Mouse (Mus musculus): ENCODE data around the gene Adamts16.

Adamts16 gene

DNA sequence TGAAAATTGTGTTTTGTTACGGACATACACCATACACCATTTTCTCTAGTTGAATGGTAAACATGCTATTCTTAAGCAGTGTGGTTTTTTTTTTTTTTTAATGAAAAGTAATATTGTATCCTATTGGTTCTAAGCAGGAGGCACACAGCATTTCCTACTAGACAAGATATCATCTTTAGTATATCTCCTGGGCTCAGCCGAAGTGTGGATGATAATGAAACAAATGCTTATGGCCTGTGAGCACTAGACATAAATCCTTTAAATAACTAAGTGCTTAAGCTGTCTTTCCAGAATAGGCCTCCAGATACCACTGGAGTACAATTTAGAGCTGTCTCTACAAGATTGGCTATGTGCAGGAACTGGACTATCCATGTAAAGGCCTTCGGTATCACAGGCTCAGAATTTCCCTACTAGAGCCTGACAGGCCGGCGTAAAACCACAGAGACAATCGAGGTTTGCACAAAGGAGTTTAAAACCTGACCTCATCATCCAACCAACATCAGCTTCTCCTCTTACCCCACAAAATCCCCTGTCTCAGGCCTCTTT lies 8.9 kb downstream of the Adamts16 start:
- no peak for DNase-seq

DNA sequence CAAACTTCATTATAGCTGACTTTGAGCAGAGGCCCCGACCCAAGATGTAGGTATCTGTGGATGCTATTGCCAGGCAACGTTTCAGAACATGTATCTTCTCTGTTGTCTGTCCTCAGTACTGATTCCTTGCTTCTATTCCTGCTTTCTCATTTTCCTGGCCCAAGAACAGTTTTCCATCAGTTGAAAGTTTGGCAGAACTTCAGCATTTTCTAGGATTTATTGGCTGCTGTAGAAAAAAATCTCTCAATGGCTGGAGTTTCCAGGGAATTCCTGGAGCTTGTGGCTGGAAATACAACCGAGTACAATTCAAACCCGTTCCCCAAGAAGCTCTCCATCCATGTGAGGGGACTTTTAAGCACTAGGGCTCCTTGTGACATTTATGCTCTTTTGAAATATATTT lies 10.6 kb downstream of the Adamts16 start:
- DNase-seq: no peak

DNA sequence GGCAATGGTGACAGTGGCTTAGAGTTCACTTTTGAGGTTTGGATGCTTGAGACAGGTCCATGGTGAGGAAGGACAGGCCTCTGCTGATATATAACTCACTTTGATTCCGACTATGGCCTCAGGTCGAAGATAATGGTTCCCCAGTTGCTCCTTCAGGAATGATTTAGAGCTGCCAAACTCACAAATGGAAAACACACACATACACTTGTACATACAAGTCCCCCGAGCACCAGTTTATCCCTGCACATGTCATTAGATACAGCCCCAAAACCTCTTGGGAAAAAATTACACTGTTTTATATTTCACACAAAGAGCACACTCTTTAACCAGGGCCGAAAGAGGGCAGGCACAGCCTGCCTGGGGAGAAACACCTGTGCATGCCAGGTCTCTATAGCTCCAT lies 14.1 kb downstream of the Adamts16 start:
- no peak for DNase-seq

DNA sequence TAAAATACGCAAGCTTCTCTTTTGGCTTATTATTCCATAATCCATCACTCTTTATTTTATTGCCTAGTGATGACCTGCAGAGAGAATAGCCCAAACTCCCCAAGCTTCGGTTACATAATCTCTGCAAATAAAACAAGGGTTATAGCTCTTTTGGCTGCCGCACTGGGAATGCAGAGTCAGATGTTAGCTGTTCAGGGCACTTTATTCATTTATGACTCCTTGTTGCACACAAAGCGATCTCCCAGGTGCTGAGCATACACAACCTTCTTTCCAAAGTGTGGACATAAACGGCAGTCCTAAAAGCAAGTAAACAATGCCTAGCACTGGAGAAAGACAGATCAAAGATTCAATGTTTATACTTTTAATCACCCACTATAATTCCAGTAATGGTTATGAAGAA lies 16.3 kb downstream of the Adamts16 start:
- no peak for DNase-seq

DNA sequence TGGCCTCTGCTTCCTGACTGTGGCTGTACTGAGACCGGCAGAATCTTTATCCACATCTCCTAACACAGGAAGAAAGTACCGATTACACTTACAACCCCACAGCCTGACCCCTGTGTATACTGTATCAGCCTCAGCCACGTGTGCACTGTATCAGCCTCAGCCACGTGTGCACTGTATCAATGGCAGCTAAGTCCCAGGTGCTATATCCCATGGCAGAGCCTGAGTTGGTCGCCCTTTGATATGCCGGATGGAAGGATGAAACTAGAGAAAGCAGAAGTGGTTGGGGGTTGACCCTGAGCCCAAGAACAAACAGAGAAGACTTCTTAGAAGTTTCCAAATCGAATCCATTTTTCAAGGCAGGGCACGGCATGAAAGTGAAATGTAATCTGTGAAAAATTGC lies 17.9 kb downstream of the Adamts16 start:
- no peak for DNase-seq

DNA sequence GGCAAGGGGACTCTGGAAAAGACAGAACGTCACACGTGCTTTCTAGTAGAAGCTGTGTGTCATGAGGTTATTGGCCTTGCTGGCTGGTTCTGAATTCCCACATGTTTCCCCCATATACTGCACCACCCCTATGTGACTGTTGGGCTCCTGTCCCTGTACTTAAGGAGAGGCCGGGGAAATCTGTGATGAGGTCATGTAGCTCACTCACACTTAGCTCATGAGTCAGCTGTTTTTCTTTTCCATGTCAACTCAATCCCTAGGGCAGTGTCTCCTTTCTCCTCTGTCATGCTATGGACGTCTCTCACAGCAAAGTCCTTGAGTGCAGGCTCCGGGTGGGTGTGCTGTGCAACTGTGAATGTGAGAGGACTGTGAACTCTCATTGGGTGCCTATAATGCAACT lies 22.6 kb downstream of the Adamts16 start:
- no peak for DNase-seq

DNA sequence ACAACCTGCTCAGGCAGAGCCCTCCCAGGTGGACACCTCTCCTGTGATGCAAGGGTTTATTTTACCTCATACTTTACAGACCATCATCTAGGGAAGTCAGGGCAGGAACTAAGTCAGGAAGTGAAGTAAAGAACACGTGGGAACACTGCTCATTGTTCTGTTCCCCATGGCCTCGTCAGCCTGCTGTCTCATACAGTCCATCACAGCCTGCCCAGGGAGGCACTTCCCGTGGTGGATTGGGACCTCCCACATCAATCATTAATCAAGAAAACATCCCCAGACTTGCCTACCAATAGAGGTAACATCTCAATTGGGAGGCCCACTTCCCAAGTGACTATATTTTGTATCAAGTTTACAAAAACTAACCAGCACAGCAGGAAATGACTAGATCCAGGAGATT lies 27.2 kb downstream of the Adamts16 start:
- no peak for DNase-seq

DNA sequence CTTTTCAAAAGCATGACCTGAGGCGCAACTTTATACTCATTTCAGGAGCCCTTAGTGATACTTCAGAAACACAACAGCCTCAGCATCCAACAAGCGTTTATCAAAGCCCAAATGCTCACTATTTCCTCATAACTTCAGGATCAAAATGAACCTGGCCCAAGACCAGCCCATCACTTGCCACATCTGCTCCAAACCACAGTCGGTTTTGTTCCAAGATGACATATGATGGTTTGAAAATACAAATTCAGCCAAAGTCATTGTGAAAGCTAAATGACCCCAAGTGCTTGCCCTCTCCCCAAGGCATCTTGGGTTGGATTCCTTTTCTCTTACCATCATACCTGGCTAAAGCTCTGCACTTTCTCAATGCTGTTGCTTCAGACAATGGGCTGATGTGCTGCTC lies 36.1 kb downstream of the Adamts16 start:
- DNase-seq: no peak

DNA sequence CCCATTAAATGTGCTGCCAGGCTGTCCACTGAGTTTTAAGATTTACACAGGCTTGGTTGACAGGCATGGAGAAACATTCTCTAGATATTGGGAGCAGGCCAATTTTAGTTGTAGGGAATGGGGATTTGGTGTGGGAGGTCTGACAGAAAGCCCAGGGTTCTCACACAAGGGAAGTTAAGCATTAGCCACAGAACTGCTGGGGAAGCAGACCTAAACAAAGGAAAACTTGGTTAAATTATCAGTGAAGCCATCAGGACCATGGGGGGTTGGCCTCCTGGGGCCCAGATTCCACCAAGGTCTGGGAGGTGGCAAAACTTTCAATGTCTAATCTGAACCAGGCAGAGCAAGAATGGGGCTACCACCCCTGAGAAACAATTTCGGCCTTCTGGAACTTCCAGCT lies 38.8 kb downstream of the Adamts16 start:
- no peak for DNase-seq

DNA sequence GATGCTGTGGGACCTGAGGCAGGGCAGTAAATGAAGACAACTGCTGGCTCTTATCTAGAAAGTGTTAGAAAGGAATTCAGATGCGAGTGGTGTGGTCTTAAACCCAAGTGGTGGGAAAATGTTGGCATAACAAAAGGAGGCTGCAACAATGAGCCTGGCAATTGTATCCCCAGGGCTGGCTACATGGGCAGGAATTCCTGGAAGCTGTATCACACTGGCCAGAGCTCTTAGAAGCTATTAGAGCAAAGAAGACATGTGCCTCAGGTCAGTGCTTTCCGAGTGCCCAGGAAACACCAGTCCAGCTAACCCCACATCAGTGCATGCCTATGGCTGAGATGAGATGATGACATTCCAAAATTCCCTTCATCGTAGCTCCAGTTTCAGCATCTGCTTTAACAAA lies 42.3 kb downstream of the Adamts16 start:
- DNase-seq: no peak

DNA sequence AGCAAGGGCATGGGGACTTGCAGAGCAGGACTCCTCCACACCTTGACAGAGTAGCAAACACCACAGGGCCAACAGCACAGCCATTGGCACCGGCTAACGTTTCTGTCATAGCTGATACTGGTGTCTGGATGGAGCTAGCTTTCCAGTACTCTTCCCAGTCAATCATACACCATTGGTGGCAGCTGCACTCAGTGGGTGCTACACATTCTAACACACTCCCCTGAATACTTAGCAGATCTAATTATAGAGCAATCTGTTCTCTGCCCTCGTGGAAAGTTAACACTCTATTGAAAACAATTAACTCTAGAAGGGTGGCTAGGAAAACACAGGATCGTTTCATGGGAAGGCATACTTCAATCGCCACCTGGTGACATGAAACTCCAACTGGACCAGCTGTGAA lies 43.2 kb downstream of the Adamts16 start:
- DNase-seq: peak; percentile 43

DNA sequence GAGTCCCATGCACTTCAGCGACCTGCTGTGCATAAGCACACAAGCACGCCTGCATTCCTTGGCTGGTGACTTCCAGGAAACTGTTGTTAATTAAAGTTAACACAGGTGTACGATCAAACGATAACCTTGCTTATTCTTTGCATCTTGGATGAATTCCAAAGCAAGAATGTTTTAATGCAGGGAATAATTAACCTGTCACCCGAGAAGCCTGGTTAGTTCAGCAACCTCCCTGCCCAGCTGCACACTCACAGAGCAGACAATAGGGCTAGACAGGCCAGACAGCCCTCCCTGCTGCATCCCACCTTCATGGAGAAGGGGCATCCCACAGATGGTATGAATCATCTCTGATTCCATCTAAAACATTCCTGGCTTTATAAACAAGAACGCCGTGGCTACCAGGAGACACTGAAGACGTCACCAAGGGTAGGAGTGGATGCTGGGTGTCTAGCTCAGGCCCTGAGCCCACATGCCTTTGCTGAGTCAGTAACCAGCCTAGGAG lies 47.5 kb downstream of the Adamts16 start:
- DNase-seq: peak; percentile 58

DNA sequence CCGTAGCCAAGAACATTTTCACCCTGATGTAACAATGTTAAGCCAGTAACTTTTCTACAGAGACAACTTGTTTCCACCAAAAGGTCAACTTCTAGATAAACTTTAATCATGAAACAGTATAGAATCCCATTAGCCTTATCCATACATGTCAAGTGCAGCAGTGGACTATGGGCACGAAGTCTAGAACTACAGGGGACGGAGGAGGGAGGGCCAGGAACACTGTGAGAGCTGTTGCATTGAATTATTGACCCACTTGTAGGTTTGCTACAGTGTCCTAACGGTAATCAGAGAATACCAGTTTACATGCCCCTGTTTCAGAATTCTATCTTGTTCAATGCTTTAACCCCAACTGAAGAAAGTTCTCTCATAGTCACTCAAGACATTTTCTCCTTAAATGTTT lies 48.0 kb downstream of the Adamts16 start:
- no peak for DNase-seq

DNA sequence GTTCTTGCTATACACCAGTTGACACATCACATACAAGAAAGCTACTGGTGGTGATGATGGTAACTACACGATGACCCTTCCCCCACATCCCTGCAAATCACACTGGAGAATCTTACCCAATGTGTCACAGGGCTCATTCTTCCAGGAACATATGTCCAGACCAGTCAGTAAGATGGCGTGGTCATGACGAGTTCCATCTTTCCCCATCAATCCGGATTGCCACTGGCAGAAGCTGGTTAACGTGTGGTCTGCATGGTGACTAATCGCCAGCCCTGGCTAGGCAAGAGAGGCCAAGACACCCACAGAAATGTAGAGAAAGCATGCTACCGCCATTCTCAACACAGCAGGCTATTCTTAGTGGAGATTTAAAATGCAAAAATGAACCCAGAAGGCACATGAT lies 48.7 kb downstream of the Adamts16 start:
- DNase-seq: no peak

DNA sequence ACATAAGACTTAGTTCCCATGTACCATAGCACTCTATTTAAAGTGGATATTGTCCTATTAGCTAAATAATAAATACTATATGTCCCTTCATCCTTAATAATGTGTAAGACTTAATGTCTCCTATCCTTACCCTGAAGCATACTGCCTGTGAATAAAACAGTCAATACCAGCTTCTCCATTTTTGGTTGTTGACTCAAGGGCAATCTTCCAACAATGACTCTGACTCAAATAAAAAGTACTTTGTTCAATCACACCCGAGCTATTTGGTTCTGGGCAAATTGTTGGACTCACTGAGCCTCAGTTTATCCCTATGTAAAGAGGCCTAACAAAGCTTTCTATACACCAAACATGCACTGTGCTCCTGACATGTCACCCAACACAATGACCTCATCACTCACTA lies 51.8 kb downstream of the Adamts16 start:
- DNase-seq: no peak

DNA sequence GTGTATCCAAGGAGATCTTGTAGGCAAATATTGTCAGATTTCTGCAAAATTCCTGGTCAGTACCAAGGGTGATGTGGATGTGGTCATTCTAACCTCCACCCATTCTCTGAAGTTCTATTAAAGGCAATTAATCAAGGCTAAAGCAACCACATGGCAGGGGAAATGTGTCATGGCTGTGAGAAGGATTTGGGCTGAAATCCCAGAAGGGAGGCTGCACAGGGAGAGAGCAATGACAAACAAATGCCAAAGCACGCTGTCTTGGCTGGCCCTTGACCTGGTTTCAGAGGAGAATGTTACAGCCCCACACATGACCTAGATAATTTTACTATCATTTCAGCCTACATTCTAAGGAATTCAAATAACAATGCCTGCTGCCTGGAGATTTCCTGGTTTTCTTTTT lies 52.6 kb downstream of the Adamts16 start:
- no peak for DNase-seq

DNA sequence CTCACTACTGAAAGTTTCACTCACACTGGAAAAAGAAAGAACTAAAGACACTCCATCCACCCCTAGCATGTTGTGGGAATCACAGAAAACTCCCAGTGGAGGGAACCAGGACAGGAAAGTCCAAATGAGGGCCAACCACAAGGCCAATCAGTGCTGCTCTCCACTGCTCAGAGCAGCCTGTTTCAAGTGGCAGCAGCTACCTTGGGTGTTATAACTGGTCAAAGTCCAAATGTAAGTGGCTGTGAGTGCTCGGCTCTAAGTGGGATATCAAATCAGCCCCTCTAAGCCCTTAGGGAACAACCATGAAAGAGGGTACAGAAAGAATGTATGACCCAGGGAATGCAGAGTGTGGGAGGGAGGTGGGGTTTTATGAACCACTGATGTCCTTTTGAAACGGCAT lies 56.5 kb downstream of the Adamts16 start:
- DNase-seq: no peak

DNA sequence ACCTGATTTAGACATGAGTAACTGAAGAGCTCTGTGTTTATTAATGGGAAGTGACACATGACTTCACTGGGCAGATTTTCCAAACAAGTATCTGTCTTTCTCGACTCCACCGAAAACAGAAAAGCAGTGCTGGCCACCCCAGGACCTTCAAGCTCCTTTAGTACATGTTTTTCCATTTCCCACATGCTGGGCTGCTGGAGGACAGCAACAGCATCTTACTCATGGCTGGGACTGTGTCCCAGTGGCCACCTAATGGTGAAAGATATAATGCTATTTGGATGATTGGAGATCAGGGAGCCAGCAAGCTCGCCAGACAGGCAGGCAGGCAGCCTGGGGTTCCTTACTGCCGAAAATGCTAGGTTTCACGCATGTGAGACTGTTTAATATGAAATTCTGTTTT lies 57.5 kb downstream of the Adamts16 start:
- no peak for DNase-seq

DNA sequence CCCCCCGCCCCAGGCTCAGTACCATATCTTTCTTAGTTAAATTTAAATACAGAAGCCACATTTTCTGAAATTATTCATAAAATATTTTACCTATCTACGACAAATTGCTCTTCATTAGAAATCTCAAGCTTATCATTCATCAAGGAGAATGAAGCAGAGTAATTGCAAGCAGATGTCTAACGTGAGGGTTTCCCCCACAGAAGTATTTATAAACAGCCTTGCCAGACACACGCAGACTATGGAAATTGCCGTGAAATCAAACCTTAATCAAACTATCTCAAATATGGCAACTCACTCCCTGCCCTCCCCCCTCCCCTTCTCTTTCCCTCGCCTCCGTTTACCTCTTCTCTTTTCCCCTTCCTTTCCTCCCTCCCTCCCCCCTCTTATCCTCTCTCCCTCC lies 61.8 kb downstream of the Adamts16 start:
- DNase-seq: no peak

DNA sequence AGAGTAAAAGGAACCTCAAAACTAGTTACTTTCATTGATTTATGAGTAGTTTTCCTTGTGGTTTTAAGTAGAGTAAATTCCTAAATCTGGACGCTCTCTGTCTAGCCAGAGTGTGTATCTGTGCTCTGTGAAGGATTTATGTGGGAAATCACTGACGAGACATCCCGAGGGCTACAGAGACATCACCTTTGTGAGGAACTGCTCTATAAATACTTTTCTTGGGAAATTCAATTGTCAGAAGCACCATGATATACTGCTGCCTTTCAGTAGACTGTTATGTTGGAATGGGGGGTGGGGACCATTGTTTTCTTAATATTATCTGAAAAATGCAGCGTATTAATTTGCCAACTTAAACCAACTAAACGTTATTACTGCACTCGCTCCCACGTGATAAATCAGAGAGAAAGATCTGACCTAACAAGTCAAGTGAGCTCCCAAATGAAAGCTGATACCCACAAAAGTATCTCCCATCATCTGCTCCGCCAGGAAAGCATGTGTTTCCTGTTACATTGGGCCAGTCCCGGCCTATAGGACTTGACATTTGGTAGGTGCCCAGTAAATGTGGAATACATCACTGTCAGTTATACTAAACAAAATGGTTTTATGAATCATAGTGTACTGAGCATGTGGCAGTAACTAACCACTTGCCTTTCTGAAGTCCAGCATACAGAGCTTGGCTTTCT lies 62.6 kb downstream of the Adamts16 start:
- no peak for DNase-seq

DNA sequence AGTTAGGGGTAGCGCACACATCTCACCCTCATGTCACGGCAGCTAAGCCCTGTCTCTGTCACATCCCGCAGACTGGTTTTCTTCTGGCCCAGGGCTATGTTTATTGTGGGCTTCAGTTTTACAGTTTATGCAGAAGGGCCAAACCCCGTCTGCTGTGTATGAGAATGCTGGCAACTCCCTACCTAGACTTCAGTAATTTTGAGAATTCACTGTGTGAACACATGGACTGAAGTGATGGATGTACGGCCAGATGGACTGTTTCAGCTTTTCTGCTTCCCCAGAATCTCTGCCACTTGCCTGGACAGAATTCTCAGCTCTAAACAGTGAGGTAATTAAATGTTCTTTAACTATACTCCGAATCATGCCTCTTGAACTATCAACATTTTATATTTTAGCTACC lies 70.5 kb downstream of the Adamts16 start:
- DNase-seq: no peak

DNA sequence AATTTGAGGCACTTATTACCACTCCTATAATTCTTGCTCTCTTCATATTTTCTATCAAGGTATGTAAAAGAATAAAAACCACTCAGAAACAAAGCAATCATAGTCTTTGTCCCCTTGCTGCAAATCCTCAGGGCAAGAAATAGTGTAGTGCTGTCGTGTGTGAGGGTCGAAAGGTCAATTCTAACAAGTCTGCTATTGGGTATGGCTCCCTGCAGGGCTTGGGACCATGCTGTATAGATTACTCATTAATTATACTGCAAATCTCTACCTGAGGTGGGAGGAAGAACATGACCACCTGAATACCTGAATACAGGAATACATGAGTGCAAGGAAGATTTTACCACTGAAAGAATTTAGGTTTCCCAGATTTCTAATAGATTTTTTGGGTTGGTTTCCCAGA lies 72.5 kb downstream of the Adamts16 start:
- DNase-seq: no peak

DNA sequence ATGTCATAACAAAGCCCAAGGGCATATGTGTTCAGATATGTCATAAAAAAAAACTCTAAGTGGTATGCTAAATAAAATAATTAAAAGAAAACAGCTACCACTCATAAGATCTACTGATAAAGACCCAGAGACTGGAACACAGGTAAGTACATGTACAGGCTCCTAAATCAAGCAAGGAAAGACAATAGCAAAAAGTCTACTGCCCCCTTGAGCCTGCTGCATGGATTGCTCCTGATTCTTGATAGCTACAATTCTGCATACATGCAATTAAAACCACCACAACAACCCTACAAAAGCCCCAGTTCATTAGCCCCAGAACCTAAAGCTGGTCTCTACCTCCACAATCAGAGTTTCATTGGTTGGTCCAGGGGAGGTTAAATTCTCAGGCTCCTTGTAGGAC lies 74.1 kb downstream of the Adamts16 start:
- DNase-seq: peak; percentile 10

DNA sequence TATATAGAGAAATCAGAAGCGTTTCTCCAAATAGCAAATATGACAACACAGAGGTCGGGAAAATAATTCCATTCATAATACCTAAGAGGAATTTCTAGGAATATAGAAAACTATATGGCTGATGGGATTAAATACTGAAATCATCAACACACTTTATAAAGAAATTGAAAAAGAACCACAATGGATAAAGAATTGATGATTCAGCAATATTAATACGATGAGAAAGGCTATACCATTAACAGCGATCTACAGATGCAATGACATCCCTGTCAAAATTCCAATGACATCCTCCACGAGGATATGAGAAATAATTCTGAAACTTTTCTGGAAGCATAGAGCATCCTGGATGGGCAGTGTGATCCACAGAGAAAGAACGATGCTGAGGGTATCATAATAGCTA lies 76.9 kb downstream of the Adamts16 start:
- no peak for DNase-seq

DNA sequence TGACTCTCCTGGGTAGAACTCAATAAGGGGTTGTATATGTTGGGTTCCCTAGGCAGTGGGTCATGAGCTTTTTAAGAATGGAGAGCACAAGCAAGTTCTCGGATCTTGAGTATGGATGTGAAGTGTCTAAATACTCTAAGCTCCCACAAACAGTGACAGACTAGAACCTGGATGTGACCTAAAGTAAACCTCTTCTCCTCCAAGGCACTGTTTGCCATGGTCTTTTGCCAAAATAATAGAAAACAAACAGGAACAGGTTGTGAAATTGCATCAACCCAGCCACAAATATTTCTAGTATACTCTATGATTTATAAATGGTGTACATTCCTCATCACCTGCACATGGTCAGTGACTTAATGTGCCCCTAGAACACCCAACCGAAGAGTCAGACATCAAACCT lies 79.0 kb downstream of the Adamts16 start:
- DNase-seq: no peak

Measured in right cerebral cortex, adult 18-20 months (tissue).